Mouse (Mus musculus) hindbrain, embryonic 10.5 days (tissue): ENCODE data around the gene Gm17660. TPM values are rescaled to one million over a fixed set of nuclear protein-coding genes. Genes with fewer than 3 reads are reported as not detected.
A peak's percentile ranks its signal among the peaks of the same experiment; 100 is the strongest.

Source experiments
- DNase-seq: peaks from one replicate; pipeline ENCODE4 v3.0.0-alpha.2; 2017; ENCODE audit warnings: low spot score
- H3K27ac ChIP-seq: fragments of 300-500 bp; sonication (generic); 2 replicates; pipeline ENCODE4 v1.5.1; 2016; ENCODE audit warnings: mild to moderate bottlenecking, moderate library complexity
- H3K27me3 ChIP-seq: fragments of 300-500 bp; sonication (generic); 2 replicates; pipeline ENCODE4 v1.6.1; 2016; ENCODE audit warnings: mild to moderate bottlenecking; ENCODE audit not compliant: poor library complexity, insufficient read depth, severe bottlenecking
- H3K36me3 ChIP-seq: fragments of 300-500 bp; sonication (generic); 2 replicates; pipeline ENCODE4 v1.6.1; 2016; ENCODE audit warnings: mild to moderate bottlenecking, moderate library complexity
- H3K4me1 ChIP-seq: fragments of 300-500 bp; sonication (generic); replicated peaks from 2 replicates; pipeline ENCODE4 v1.6.1; 2016; ENCODE audit warnings: mild to moderate bottlenecking
- H3K4me3 ChIP-seq: fragments of 300-500 bp; sonication (generic); 2 replicates; pipeline ENCODE4 v1.5.1; 2016; ENCODE audit warnings: mild to moderate bottlenecking, moderate library complexity
- H3K9me3 ChIP-seq: fragments of 300-500 bp; sonication (generic); 2 replicates; pipeline ENCODE4 v1.6.1; 2016; ENCODE audit warnings: mild to moderate bottlenecking, moderate library complexity
- WGBS: fragments of 180-500 bp; shearing (Covaris S2); methylation state at CpG from one replicate; pipeline ENCODE4 v1.1.7; 2016; 5-methylcytosine and 5-hydroxymethylcytosine counted together
- polyA plus RNA-seq: library from polyadenylated mRNA; unstranded; fragments of >200 nt; fragmentation: Nextera tagmentation; extraction: Ambion mirVana; gene quantifications from 2 replicates; pipeline ENCODE4 v1.2.1, GENCODE M21; 2016

The Gm17660 gene
- polyA plus RNA-seq, 1 experiment from 2014 or later: not detected

DNA sequence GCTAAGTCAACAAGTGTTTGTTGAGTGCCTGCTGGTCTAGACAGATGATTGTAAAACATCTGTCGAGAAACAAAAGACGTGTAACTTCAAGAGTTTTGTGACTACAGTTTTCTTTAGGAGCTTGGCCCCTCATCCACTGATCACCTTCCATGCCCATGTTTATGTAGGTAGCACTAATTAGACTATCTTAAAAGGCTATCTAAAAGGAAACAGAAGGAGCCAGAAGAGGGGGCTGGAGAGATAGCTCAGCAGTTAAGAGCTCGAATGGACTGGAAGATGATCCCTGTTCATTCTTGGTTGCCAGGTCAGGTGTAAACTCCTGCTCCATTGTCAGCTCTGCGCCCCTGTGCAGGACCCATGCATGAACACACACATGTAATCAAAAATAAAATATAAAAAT lies 29.3 kb downstream of the Gm17660 start:
- Histone ChIP-seq H3K4me3 (peak overlapping the region; percentile 86), H3K36me3 (peaks cover 31% of the 10 kb centered on the region), H3K4me1 (peaks cover 20% of the 10 kb centered on the region), H3K27ac (no peak overlapping the region), H3K27me3 (no peaks in the 10 kb centered on the region), H3K9me3 (no peaks in the 10 kb centered on the region)
- 58% methylated on average over 4 of the region's 4 CpGs for WGBS
- DNase-seq: no peak

DNA sequence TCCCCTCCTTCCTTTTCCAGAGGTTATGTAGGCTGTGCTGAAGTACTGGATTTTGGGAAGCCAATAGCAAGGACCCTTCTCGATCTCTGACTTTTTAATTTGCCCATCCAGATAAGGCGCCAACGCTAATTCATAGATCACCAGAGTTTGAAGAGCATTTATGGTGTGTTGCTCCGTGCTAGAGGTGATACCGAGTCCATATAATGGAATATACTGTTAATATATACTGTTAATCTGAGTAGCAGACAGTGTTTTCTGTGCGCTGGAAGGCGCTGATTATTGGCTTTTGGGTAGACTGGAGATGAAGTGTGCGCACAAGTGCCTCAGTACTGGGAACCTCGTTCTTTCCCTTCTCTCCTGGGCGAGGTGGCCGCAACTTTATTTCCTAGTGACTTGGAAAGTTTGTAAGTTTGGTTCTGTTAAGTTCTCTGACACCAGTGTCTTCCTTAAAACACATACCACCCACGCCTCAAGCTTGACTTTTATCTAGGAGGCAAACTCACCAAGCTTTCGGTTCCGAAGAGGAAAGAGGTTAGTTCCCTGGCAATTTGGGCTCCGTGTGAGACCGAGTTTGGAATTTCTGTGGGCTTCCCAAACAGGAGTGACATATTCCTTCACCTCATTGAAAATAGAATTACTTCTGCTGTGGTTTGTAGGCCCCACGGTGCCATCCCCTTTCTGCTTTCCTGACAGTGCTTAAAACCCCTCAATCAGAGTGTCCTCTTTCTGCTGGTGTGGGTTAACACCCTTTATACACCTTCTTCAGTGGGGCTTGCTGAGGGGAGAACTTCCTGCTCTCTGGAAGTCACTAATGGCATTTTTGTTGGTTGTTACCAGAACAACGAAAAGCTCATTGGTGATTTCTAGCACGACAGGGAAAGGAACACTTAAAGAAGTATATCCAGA lies 30.0 kb downstream of the Gm17660 start:
- Histone ChIP-seq H3K4me3 (peak overlapping the region; percentile 86), H3K9me3 (no peaks in the 10 kb centered on the region), H3K36me3 (peaks cover 25% of the 10 kb centered on the region), H3K4me1 (peaks cover 20% of the 10 kb centered on the region), H3K27me3 (no peaks in the 10 kb centered on the region), H3K27ac (peak overlapping the region; percentile 94)
- 10% methylated on average over 19 of the region's 19 CpGs for whole genome bisulfite sequencing
- peak; percentile 28 for DNase-seq

DNA sequence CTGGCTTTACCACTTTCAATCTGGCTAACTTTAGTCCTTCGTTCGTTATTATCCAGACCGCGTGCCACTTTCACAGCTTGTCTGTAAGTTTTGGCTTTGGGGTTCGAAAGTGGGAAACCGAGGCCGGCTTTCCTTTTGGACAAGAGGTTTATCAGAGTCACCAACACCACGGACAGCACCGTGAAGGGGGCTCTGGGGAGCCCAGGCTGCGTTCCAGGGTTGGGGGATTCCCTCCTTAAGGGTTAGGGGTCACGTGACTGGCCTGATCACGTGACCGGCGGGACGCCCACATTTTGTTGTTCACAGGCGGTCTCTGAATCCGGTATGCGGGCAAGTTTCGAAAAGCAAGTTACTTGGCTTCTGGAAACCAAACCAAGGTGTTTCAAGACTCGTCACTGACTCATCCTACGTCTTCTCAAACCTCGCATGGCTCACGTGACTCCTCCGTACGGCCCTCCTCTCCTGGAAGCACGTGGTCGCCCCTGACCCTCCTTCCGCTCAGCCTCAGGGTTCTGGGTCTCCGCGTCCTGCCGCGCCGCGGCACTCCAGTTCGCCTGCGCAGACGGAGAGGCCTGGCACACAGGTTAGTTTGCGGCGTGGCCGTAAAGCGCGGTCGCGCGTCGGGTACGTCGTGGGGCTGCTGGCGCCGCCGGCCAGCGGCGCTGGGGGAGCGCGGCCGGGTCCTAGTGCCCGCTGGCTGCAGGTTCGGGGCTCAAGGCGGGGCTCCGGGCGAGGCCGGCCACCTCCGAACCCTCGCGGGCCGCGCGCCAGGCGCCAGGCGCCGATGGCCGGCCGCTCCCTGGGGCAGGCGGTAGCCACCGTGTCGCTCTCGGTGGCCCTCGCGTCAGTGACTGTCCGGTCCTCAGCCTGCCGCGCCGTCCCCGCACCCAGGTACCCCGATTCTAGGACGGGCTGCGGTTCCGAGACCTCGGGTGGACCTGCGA lies 30.9 kb downstream of the Gm17660 start, which contains the start of gene Nudt9:
TSS of gene Nudt9 (plus strand) at position 51 of the 944 bp plus-strand sequence.
- DNase-seq: peak; percentile 99
- Histone ChIP-seq H3K27ac (peak within 1 kb of the TSS; percentile 94), H3K4me3 (peak within 1 kb of the TSS; percentile 86), H3K4me1 (peaks cover 20% of the 10 kb centered on the region), H3K9me3 (no peaks in the 10 kb centered on the region), H3K36me3 (peaks cover 15% of the 10 kb centered on the region), H3K27me3 (no peaks in the 10 kb centered on the region)
- 5% methylated on average over 90 of the region's 90 CpGs for WGBS

DNA sequence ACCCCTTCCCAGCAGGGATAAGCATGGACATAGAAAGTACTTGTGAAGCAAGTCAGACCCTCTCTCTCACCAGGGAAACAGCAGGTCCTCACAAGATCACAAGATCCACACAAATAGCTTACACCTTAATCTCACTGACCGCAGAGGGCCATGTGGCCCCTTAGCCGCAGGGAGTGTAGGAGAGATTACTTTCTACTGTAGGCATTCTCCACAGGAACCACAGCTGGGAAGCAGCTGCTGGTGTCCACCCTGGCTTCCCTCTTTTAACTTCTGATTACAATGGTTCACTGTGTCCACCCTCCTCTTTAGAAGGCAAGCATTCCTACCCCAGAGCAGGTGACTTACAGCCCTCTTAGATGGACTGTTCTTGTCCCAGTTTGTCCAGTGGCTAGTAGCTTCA lies 33.7 kb downstream of the Gm17660 start:
- H3K27ac ChIP-seq: no peak overlapping the region
- WGBS: 50% methylated on average over 2 of the region's 2 CpGs
- no peaks in the 10 kb centered on the region for H3K9me3 ChIP-seq
- H3K4me1 ChIP-seq: peaks cover 20% of the 10 kb centered on the region
- no peaks in the 10 kb centered on the region for H3K27me3 ChIP-seq
- DNase-seq: no peak
- H3K4me3 ChIP-seq: no peak overlapping the region
- H3K36me3 ChIP-seq: no peaks in the 10 kb centered on the region

DNA sequence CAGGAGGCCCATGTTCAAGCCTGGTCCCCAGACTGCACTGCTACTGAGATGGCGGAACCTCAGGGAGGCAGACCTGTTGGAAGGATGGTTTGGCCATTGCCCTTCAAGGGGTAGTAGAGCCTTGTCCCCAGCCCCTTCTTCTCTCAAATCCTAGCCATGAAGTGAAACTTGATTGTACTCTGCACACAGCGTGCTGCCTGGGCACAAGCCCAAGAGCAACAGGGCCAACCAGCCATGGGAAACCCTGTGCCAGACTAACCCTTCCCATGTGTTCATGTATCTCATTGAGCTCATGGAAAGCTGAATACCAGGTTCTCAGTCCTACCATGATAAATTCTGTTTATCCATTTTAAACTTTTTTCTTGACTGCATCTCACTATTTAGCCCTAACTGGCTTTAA lies 34.5 kb downstream of the Gm17660 start:
- no peaks in the 10 kb centered on the region for H3K9me3 ChIP-seq
- H3K4me1 ChIP-seq: peaks cover 15% of the 10 kb centered on the region
- DNase-seq: no peak
- H3K27me3 ChIP-seq: no peaks in the 10 kb centered on the region
- no peaks in the 10 kb centered on the region for H3K36me3 ChIP-seq
- no peak overlapping the region for H3K27ac ChIP-seq
- no peak overlapping the region for H3K4me3 ChIP-seq
- WGBS: 83% methylated on average over 2 of the region's 2 CpGs

DNA sequence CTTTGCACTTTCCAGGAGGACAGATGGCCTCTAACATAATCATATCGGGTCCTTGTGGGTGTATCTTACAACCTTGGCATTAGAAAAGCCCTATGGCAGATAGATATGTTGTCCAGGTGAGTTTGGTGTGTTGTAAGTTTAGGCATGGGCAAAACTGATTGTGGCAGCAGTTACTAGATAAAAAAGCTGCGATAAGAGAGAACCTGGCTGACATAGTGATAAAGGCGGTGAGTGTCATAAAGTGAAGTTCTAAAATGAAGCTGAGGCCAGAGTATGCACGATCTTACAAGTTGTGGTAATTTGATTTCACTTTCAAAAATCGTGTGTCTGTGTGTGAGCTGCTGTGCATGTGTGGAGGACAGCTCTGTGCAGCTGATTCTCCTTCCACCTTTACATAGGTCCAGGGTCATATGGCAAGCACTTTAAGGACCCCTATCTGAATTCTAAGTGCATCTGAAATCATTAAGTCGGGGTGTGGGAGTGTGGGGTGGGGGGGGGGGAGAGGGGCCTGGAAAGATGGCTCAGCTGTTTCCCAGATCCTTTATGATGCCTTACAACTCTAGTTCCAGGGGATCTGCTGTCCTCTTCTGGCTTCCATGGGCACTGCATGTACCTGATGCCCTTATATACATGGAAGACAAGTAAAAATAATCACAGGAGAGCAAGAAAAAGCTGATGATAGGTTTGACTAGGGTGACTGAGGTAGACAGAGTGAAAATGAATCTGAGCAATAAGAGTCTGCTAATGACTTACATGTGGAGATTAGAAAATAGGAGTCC lies 38.1 kb downstream of the Gm17660 start:
- DNase-seq: peak; percentile 34
- no peaks in the 10 kb centered on the region for H3K27me3 ChIP-seq
- H3K9me3 ChIP-seq: no peaks in the 10 kb centered on the region
- H3K36me3 ChIP-seq: no peaks in the 10 kb centered on the region
- 74% methylated on average over 6 of the region's 6 CpGs for WGBS
- H3K4me1 ChIP-seq: no peaks in the 10 kb centered on the region
- H3K27ac ChIP-seq: no peak overlapping the region
- H3K4me3 ChIP-seq: no peak overlapping the region

DNA sequence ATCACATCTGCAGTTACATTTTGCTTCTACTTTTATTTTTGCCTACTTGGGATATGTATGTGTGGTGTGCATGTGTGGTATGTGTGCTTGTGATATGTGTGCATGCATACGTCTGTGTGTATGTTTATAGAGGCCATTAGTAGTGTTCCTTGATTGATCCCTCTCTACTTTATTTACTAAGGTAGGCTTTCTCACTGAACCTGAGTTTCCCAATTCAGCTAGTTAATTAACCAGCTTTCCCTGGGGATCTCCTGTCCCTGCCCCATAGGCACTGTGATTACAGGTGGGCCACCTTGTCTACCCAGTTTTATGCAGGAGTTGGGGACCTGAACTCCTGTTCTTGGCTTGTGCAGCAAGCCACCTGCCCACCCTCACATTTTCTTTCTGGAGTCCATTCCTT lies 40.7 kb downstream of the Gm17660 start:
- H3K27me3 ChIP-seq: no peaks in the 10 kb centered on the region
- H3K9me3 ChIP-seq: no peaks in the 10 kb centered on the region
- H3K4me3 ChIP-seq: no peak overlapping the region
- H3K4me1 ChIP-seq: no peaks in the 10 kb centered on the region
- H3K27ac ChIP-seq: no peak overlapping the region
- no peak for DNase-seq
- WGBS: 92% methylated on average over 1 of the region's 1 CpGs
- no peaks in the 10 kb centered on the region for H3K36me3 ChIP-seq

DNA sequence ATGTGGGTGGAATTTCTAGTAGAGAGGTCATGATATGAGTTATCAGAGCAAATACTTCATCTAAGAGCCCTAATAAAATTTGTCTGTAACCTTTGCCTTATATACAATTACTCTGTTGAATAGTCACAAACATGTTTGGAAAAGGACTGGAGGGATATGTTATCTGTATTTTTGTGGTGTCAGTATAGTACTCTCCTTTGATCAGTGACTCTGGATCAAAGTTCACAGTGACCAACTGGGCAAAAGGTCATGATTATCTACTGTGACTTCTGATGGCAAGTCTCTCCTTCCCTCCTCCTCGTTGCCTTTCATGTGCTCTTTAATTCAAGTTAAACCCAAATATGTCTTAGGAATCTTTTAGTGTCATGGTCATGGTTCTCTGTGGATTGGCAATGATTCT lies 41.6 kb downstream of the Gm17660 start:
- Histone ChIP-seq H3K36me3 (no peaks in the 10 kb centered on the region), H3K4me3 (no peak overlapping the region), H3K27me3 (no peaks in the 10 kb centered on the region), H3K4me1 (no peaks in the 10 kb centered on the region), H3K9me3 (no peaks in the 10 kb centered on the region), H3K27ac (no peak overlapping the region)
- WGBS: 66% methylated on average over 1 of the region's 1 CpGs
- no peak for DNase-seq

DNA sequence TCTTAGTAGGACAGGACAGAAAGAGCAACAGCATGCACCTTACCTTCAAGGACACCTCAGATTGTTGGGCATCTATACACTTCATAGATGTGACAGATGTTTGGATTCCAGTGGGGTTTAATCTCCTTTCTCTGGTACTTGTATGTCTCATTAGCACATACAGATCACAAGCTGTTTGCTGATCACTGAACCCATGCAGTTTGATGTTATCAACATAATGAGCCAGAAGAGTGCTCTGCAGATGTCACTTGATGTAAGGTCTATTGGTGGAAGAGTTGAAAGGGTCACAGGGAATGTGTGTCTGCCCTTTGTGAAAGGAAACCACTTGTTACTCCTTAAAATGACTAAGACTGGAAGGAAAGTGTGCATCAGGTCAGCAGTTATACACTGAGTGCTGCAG lies 42.3 kb downstream of the Gm17660 start:
- Histone ChIP-seq H3K36me3 (no peaks in the 10 kb centered on the region), H3K27me3 (no peaks in the 10 kb centered on the region), H3K4me1 (no peaks in the 10 kb centered on the region), H3K27ac (no peak overlapping the region), H3K4me3 (no peak overlapping the region), H3K9me3 (no peaks in the 10 kb centered on the region)
- no peak for DNase-seq

DNA sequence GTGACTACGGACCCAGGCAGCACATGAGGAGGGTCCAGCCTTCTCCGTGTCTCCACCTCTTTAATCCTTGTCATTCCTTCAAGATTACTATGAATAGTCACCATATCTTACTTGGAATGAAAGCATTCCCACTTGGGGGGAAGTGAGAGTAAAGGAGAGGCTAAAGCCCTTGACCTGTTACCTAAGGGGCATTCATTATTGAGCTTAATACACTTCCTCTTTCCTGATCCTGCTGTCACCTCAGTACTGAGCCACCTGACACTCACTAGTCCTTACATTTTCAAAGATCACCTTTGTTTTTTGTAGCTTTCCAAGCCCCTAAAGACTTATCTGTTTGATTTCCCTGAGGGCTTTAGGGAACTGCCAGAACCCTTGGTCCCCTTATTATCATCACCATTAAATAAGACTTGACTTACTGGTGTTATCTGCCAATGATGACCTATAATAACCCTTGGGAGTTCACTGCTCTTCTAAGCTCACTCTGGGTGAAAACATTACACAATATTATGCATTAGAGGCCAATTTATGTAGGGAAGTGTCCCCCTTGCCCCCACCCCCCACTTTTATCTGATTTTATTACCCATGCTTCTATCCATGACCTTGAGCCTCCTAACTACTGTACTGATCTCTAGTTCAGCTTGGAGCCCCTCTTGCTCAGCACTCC lies 44.8 kb downstream of the Gm17660 start:
- Histone ChIP-seq H3K9me3 (no peaks in the 10 kb centered on the region), H3K4me3 (no peak overlapping the region), H3K4me1 (no peaks in the 10 kb centered on the region), H3K36me3 (no peaks in the 10 kb centered on the region), H3K27ac (no peak overlapping the region), H3K27me3 (no peaks in the 10 kb centered on the region)
- WGBS: 90% methylated on average over 2 of the region's 2 CpGs
- no peak for DNase-seq

DNA sequence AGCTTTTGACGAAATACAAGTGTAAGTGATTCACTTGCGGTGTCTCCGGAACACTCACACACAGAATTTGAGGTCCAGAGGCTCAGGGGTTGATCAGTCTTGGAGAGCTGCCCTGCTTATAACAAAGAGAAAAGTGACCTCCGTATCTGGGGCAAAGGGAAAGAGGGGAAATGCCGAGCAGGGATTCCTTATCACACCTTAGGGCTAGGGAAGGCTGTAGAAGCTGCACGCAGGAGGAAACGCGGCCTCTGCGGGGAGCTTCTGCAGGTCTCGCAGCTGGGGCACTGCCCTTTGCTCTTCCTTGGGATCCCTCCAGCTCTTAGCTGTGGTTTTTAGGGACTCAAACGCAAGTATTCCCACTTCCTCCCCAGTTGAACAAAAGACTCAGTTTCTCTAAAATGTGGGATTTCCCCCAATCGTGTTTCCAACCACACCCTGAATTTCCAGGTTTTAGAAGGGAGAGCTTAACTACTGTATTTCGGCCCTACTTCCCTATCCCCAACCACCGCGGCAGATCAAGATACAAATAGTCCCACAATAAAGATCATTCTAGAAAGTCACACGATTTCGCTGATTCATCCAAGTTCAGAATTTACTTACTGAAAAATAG lies 52.1 kb downstream of the Gm17660 start:
- H3K27ac ChIP-seq: no peak overlapping the region
- 39% methylated on average over 17 of the region's 17 CpGs for WGBS
- peaks cover 25% of the 10 kb centered on the region for H3K4me1 ChIP-seq
- peaks cover 36% of the 10 kb centered on the region for H3K27me3 ChIP-seq
- DNase-seq: no peak
- no peaks in the 10 kb centered on the region for H3K36me3 ChIP-seq
- no peak overlapping the region for H3K4me3 ChIP-seq
- H3K9me3 ChIP-seq: no peaks in the 10 kb centered on the region

DNA sequence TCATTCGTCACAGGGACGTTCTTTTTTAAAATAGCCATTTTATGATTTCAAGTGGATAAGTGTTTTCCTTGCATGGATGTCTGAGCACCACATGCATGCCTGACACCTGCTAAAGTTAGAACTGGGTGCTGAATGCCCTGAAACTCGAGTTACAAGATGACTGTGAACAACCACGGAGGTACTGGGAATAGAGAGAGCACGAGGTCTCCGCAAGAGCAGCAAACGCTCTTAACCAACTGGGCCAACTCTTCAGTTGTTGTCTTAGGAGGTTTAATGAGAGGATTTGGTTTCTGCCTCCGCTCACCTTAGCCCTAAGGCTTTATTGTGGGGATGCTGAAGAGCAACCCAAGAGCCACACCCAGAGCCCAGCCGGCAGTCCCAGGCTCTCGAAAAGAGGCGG lies 52.6 kb downstream of the Gm17660 start:
- no peak overlapping the region for H3K4me3 ChIP-seq
- H3K4me1 ChIP-seq: peaks cover 25% of the 10 kb centered on the region
- WGBS: 63% methylated on average over 11 of the region's 11 CpGs
- no peaks in the 10 kb centered on the region for H3K36me3 ChIP-seq
- H3K9me3 ChIP-seq: no peaks in the 10 kb centered on the region
- no peak overlapping the region for H3K27ac ChIP-seq
- peaks cover 36% of the 10 kb centered on the region for H3K27me3 ChIP-seq
- DNase-seq: no peak
